ENCODE assay signal across 12 mouse cellular contexts in genomic region chr13:23556906-23557305, GRCm38 (mm10). TPM values are rescaled to one million over a fixed set of nuclear protein-coding genes. Genes with fewer than 3 reads are reported as not detected.
DNase-seq lines count a peak whose midpoint lies in the region; ATAC-seq and TF ChIP-seq lines count a peak whose summit lies in the region.
"Had no signal": no experiment of that assay in that cellular context is flagged by ENCODE, and none has a peak within 500 bp of the region (broad histone marks: within the 10 kb centered on the region; RNA-seq: fewer than 3 reads in every experiment).

No protein-coding gene starts in this region.

- WGBS in kidney, embryonic 14.5 days = 72% methylated on average over 3 of the region's 3 CpGs
- 65% methylated on average over 3 of the region's 3 CpGs for WGBS in embryonic facial prominence, embryonic 10.5 days
- WGBS in hindbrain, embryonic 14.5 days = 81% methylated on average over 3 of the region's 3 CpGs
- 68% methylated on average over 3 of the region's 3 CpGs for WGBS in midbrain, embryonic 12.5 days
- 58% methylated on average over 3 of the region's 3 CpGs for WGBS in cerebellum, adult 2 months

- no peak for TF ChIP-seq CTCF in left cerebral cortex, adult 2 months (IDR thresholded peaks at IDR 0.05)
- TF ChIP-seq CTCF in cerebellum, adult 2 months (IDR thresholded peaks at IDR 0.05; ENCODE audit: borderline replicate concordance, insufficient read depth, low read depth, low read length) = no peak

- H3K9me3 ChIP-seq in kidney, embryonic 14.5 days (ENCODE audit: control insufficient read depth, low read length) = no peaks in the 10 kb centered on the region
- no peaks in the 10 kb centered on the region for H3K9me3 ChIP-seq in embryonic facial prominence, embryonic 10.5 days
- H3K9me3 ChIP-seq in hindbrain, embryonic 14.5 days (ENCODE audit: control insufficient read depth, low read length) = no peaks in the 10 kb centered on the region
- H3K9me3 ChIP-seq in midbrain, embryonic 12.5 days = no peaks in the 10 kb centered on the region

- H3K27me3 ChIP-seq in kidney, embryonic 14.5 days (ENCODE audit: control insufficient read depth, insufficient read depth, low read length) = no peaks in the 10 kb centered on the region
- H3K27me3 ChIP-seq in embryonic facial prominence, embryonic 10.5 days (replicated peaks; ENCODE audit: low read depth, poor library complexity, severe bottlenecking) = no peaks in the 10 kb centered on the region
- no peaks in the 10 kb centered on the region for H3K27me3 ChIP-seq in hindbrain, embryonic 14.5 days (ENCODE audit: control insufficient read depth, insufficient read depth, low read length)
- no peaks in the 10 kb centered on the region for H3K27me3 ChIP-seq in midbrain, embryonic 12.5 days
- no peaks in the 10 kb centered on the region for H3K27me3 ChIP-seq in cerebellum, adult 2 months (ENCODE audit: control insufficient read depth, insufficient read depth, low read length)

- peaks cover 10% of the 10 kb centered on the region; the same call in 1 of the 2 replicates for H3K4me1 ChIP-seq in kidney, embryonic 14.5 days (ENCODE audit: control insufficient read depth, insufficient read depth, low read length)
- H3K4me1 ChIP-seq in embryonic facial prominence, embryonic 10.5 days = peaks cover 22% of the 10 kb centered on the region
- peaks cover 16% of the 10 kb centered on the region for H3K4me1 ChIP-seq in hindbrain, embryonic 14.5 days (replicated peaks; ENCODE audit: control insufficient read depth, insufficient read depth, low read length)
- H3K4me1 ChIP-seq in midbrain, embryonic 12.5 days = peaks cover 20% of the 10 kb centered on the region
- H3K4me1 ChIP-seq in cerebellum, adult 2 months (ENCODE audit: control insufficient read depth, insufficient read depth, low read length) = peaks cover 2% of the 10 kb centered on the region; the same call in 1 of the 2 replicates

- no peak for TF ChIP-seq POLR2A in cerebellum, adult 2 months (IDR thresholded peaks at IDR 0.05; ENCODE audit: borderline replicate concordance, insufficient read depth, low read length)

- no peaks in the 10 kb centered on the region for H3K36me3 ChIP-seq in kidney, embryonic 14.5 days (ENCODE audit: control insufficient read depth, insufficient read depth, low read length)
- no peaks in the 10 kb centered on the region for H3K36me3 ChIP-seq in embryonic facial prominence, embryonic 10.5 days (replicated peaks)
- H3K36me3 ChIP-seq in hindbrain, embryonic 14.5 days (replicated peaks; ENCODE audit: control insufficient read depth, insufficient read depth) = no peaks in the 10 kb centered on the region
- H3K36me3 ChIP-seq in midbrain, embryonic 12.5 days = no peaks in the 10 kb centered on the region

- DNase-seq in kidney, postnatal 4 days = no peak
- no peak for DNase-seq in embryonic facial prominence, embryonic 10.5 days (ENCODE audit: low spot score)
- DNase-seq in hindbrain, embryonic 14.5 days (ENCODE audit: low spot score) = no peak
- DNase-seq in left cerebral cortex, adult 2 months (ENCODE audit: extremely low spot score in 1 of 2, low spot score in 2 of 2) = no peak
- no peak for DNase-seq in cerebellum, adult 2 months
- DNase-seq in adrenal gland, postnatal 25 days = no peak
- DNase-seq: cerebellum, adult 18-20 months; right cerebral cortex, adult 18-20 months; thymus, postnatal 4 days had no signal

- peak overlapping the region; percentile 100; the same call in 1 of the 2 replicates for H3K27ac ChIP-seq in kidney, embryonic 14.5 days (ENCODE audit: low read depth, low read length)
- H3K27ac ChIP-seq in embryonic facial prominence, embryonic 10.5 days (replicated peaks) = peak overlapping the region; percentile 96
- H3K27ac ChIP-seq in hindbrain, embryonic 14.5 days = no peak overlapping the region
- peak overlapping the region; percentile 97; the same call in 1 of the 2 replicates for H3K27ac ChIP-seq in midbrain, embryonic 12.5 days (replicated peaks)
- no peak overlapping the region; the same call in 1 of the 2 replicates for H3K27ac ChIP-seq in left cerebral cortex, adult 2 months
- no peak overlapping the region for H3K27ac ChIP-seq in cerebellum, adult 2 months (ENCODE audit: insufficient read depth, low read length)

- intact Hi-C loops in left cerebral cortex, adult 2 months (cut with DNase I) = no loop called here

- no peak for ATAC-seq in kidney, embryonic 14.5 days (ENCODE audit: low FRiP score, low TSS enrichment)
- ATAC-seq in hindbrain, embryonic 14.5 days (ENCODE audit: low FRiP score) = no peak
- no peak for ATAC-seq in midbrain, embryonic 12.5 days (ENCODE audit: low FRiP score, low read depth)

- peak overlapping the region; percentile 40; the same call in 1 of the 2 replicates for H3K9ac ChIP-seq in kidney, embryonic 14.5 days (ENCODE audit: low read depth, low read length)
- no peak overlapping the region for H3K9ac ChIP-seq in hindbrain, embryonic 14.5 days
- no peak overlapping the region for H3K9ac ChIP-seq in midbrain, embryonic 12.5 days (replicated peaks)

- peak overlapping the region; percentile 94 for H3K4me2 ChIP-seq in kidney, embryonic 14.5 days (replicated peaks; ENCODE audit: low read depth, low read length)
- H3K4me2 ChIP-seq in hindbrain, embryonic 14.5 days (replicated peaks) = peak overlapping the region; percentile 83
- peak overlapping the region; percentile 98; the same call in 1 of the 2 replicates for H3K4me2 ChIP-seq in midbrain, embryonic 12.5 days (replicated peaks)

- H3K4me3 ChIP-seq in kidney, embryonic 14.5 days (ENCODE audit: low read length) = no peak overlapping the region
- peak overlapping the region; percentile 69 for H3K4me3 ChIP-seq in embryonic facial prominence, embryonic 10.5 days
- H3K4me3 ChIP-seq in hindbrain, embryonic 14.5 days (replicated peaks; ENCODE audit: low read length) = no peak overlapping the region
- H3K4me3 ChIP-seq in midbrain, embryonic 12.5 days = no peak overlapping the region
- H3K4me3 ChIP-seq in left cerebral cortex, adult 2 months = no peak overlapping the region
- H3K4me3 ChIP-seq in cerebellum, adult 2 months (replicated peaks; ENCODE audit: insufficient read depth, low read depth, low read length) = no peak overlapping the region

RNA-seq across cellular contexts. Expression of gene Hist1h1d, which starts 3.8 kb away (rescaled TPM):
- 0.70 and 1.2 TPM in 2 replicates for polyA plus RNA-seq in kidney, embryonic 14.5 days (2014; fragmentation: Nextera tagmentation; extraction: Ambion mirVana)
- 0.58 and 0.60 TPM in 2 replicates for polyA plus RNA-seq in embryonic facial prominence, embryonic 10.5 days (2016; fragmentation: Nextera tagmentation; extraction: Ambion mirVana)
- polyA plus RNA-seq in hindbrain, embryonic 14.5 days (2014; fragmentation: Nextera tagmentation; extraction: Ambion mirVana) = 0.12 and 0.17 TPM in 2 replicates
- 0.37 and 0.45 TPM in 2 replicates for polyA plus RNA-seq in midbrain, embryonic 12.5 days (2016; fragmentation: Nextera tagmentation; extraction: Ambion mirVana)
- 1 to 10 TPM; 3.5 TPM for total RNA-seq in left cerebral cortex, adult 2 months (2021)
- 0.05 and 0.14 TPM in 2 replicates for polyA plus RNA-seq in cerebellum, adult 2 months (2012; rRNA removed)
- 9.5 TPM in 2 replicates for total RNA-seq in adrenal gland, postnatal 25 days (2021)

RNA-seq across cellular contexts. Expression of gene Hist1h3e, which starts 5.3 kb away (rescaled TPM):
- 11.4 and 15.4 TPM in 2 replicates for polyA plus RNA-seq in kidney, embryonic 14.5 days (2014; fragmentation: Nextera tagmentation; extraction: Ambion mirVana)
- polyA plus RNA-seq in embryonic facial prominence, embryonic 10.5 days (2016; fragmentation: Nextera tagmentation; extraction: Ambion mirVana) = 5.8 and 6.8 TPM in 2 replicates
- polyA plus RNA-seq in hindbrain, embryonic 14.5 days (2014; fragmentation: Nextera tagmentation; extraction: Ambion mirVana) = 1.5 and 3.1 TPM in 2 replicates
- 6.5 and 7.0 TPM in 2 replicates for polyA plus RNA-seq in midbrain, embryonic 12.5 days (2016; fragmentation: Nextera tagmentation; extraction: Ambion mirVana)
- total RNA-seq in left cerebral cortex, adult 2 months (2021) = 10 to 100 TPM; 40.1 to 50.4 TPM
- polyA plus RNA-seq in cerebellum, adult 2 months (2012; rRNA removed) = 1.5 and 3.2 TPM in 2 replicates
- 66.8 and 86.4 TPM in 2 replicates for total RNA-seq in adrenal gland, postnatal 25 days (2021)

RNA-seq across cellular contexts. Expression of gene Hist1h4f, which starts 5.5 kb away (rescaled TPM):
- 1.1 and 2.9 TPM in 2 replicates for polyA plus RNA-seq in kidney, embryonic 14.5 days (2014; fragmentation: Nextera tagmentation; extraction: Ambion mirVana)
- 1.00 and 1.2 TPM in 2 replicates for polyA plus RNA-seq in embryonic facial prominence, embryonic 10.5 days (2016; fragmentation: Nextera tagmentation; extraction: Ambion mirVana)
- not detected in 2 replicates for polyA plus RNA-seq in hindbrain, embryonic 14.5 days (2014; fragmentation: Nextera tagmentation; extraction: Ambion mirVana)
- polyA plus RNA-seq in midbrain, embryonic 12.5 days (2016; fragmentation: Nextera tagmentation; extraction: Ambion mirVana) = 0.85 and 1.7 TPM in 2 replicates
- 100 to 1,000 TPM; 161 to 177 TPM for total RNA-seq in left cerebral cortex, adult 2 months (2021)
- 4.7 and 7.0 TPM in 2 replicates for polyA plus RNA-seq in cerebellum, adult 2 months (2012; rRNA removed)
- 127 and 189 TPM in 2 replicates for total RNA-seq in adrenal gland, postnatal 25 days (2021)
- polyA plus RNA-seq: liver, adult 2 months had no signal

RNA-seq across cellular contexts. Expression of gene Hist1h3f, which starts 13.1 kb away (rescaled TPM):
- 1.2 and 2.0 TPM in 2 replicates for polyA plus RNA-seq in kidney, embryonic 14.5 days (2014; fragmentation: Nextera tagmentation; extraction: Ambion mirVana)
- polyA plus RNA-seq in embryonic facial prominence, embryonic 10.5 days (2016; fragmentation: Nextera tagmentation; extraction: Ambion mirVana) = 0.97 and 1.2 TPM in 2 replicates
- polyA plus RNA-seq in hindbrain, embryonic 14.5 days (2014; fragmentation: Nextera tagmentation; extraction: Ambion mirVana) = 0.28 and 0.29 TPM in 2 replicates
- polyA plus RNA-seq in midbrain, embryonic 12.5 days (2016; fragmentation: Nextera tagmentation; extraction: Ambion mirVana) = 1.0 and 1.3 TPM in 2 replicates
- total RNA-seq in left cerebral cortex, adult 2 months (2021) = 10 to 100 TPM; 12.9 to 15.5 TPM
- polyA plus RNA-seq in cerebellum, adult 2 months (2012; rRNA removed) = 0.32 and 0.33 TPM in 2 replicates
- total RNA-seq in adrenal gland, postnatal 25 days (2021) = 33.9 and 36.7 TPM in 2 replicates

RNA-seq across cellular contexts. Expression of gene Hist1h2bh, which starts 13.7 kb away (rescaled TPM):
- polyA plus RNA-seq in kidney, embryonic 14.5 days (2014; fragmentation: Nextera tagmentation; extraction: Ambion mirVana) = 1.4 and 2.9 TPM in 2 replicates
- 1.1 TPM in 2 replicates for polyA plus RNA-seq in embryonic facial prominence, embryonic 10.5 days (2016; fragmentation: Nextera tagmentation; extraction: Ambion mirVana)
- 0.22 TPM in 1 of 2 replicates, not detected in the other for polyA plus RNA-seq in hindbrain, embryonic 14.5 days (2014; fragmentation: Nextera tagmentation; extraction: Ambion mirVana)
- polyA plus RNA-seq in midbrain, embryonic 12.5 days (2016; fragmentation: Nextera tagmentation; extraction: Ambion mirVana) = 0.56 and 0.64 TPM in 2 replicates
- under 1 TPM; 0.61 TPM for total RNA-seq in left cerebral cortex, adult 2 months (2021)
- polyA plus RNA-seq in cerebellum, adult 2 months (2012; rRNA removed) = 0.33 and 0.34 TPM in 2 replicates
- total RNA-seq in adrenal gland, postnatal 25 days (2021) = 6.6 and 6.8 TPM in 2 replicates

Comparison
In these comparisons a context has a peak if more than half of its experiments do, and no peak if none do; other contexts are left out.
1. H3K27ac ChIP-seq: peak in kidney, embryonic 14.5 days (single experiment), embryonic facial prominence, embryonic 10.5 days (single experiment) and midbrain, embryonic 12.5 days (single experiment); none in hindbrain, embryonic 14.5 days (single experiment), left cerebral cortex, adult 2 months (single experiment) and cerebellum, adult 2 months (single experiment).
2. Peak in every context shown above with its lines, with median percentiles within 50 percentile points of each other: H3K4me2 ChIP-seq.